Mouse (Mus musculus) forebrain, embryonic 15.5 days (tissue): ENCODE data around the gene Selenow. TPM values are rescaled to one million over a fixed set of nuclear protein-coding genes. Genes with fewer than 3 reads are reported as not detected.
"Not testable (repeated sequence)": the region's sequence is repeated elsewhere in the genome, so short reads cannot be mapped to it uniquely, and the experiment has no call there.

Experiments
- ATAC-seq: fragments of 200-750 bp; cut with Nextera tagmentation; replicated peaks from 2 replicates; pipeline ENCODE4 v1.8.0; 2017; ENCODE audit warnings: mild to moderate bottlenecking, moderate TSS enrichment, moderate library complexity
- H3K27ac ChIP-seq: fragments of 300-500 bp; sonication (generic); replicated peaks from 2 replicates; pipeline ENCODE4 v1.5.1; 2015; ENCODE audit warnings: mild to moderate bottlenecking, inconsistent platforms
- H3K27me3 ChIP-seq: fragments of 300-500 bp; sonication (generic); 2 replicates; pipeline ENCODE4 v1.6.1; 2015; ENCODE audit warnings: inconsistent platforms
- H3K36me3 ChIP-seq: fragments of 300-500 bp; sonication (generic); 2 replicates; pipeline ENCODE4 v1.6.1; 2015; ENCODE audit warnings: mild to moderate bottlenecking, inconsistent platforms
- H3K4me1 ChIP-seq: fragments of 300-500 bp; sonication (generic); 2 replicates; pipeline ENCODE4 v1.6.1; 2015; ENCODE audit warnings: inconsistent platforms
- H3K4me2 ChIP-seq: fragments of 300-500 bp; sonication (generic); replicated peaks from 2 replicates; pipeline ENCODE4 v1.6.1; 2015; ENCODE audit warnings: mild to moderate bottlenecking, inconsistent platforms
- H3K4me3 ChIP-seq: fragments of 300-500 bp; sonication (generic); 2 replicates; pipeline ENCODE4 v1.5.1; 2015; ENCODE audit warnings: mild to moderate bottlenecking, inconsistent platforms
- H3K9ac ChIP-seq: fragments of 300-500 bp; sonication (generic); replicated peaks from 2 replicates; pipeline ENCODE4 v1.6.1; 2015; ENCODE audit warnings: mild to moderate bottlenecking, inconsistent platforms
- H3K9me3 ChIP-seq: fragments of 300-500 bp; sonication (generic); 2 replicates; pipeline ENCODE4 v1.6.1; 2016; ENCODE audit warnings: inconsistent platforms
- WGBS: fragments of 180-500 bp; shearing (Covaris S2); methylation state at CpG from one replicate; pipeline ENCODE4 v1.1.7; 2015; ENCODE audit warnings: mixed read lengths; 5-methylcytosine and 5-hydroxymethylcytosine counted together
- polyA plus RNA-seq: library from polyadenylated mRNA; unstranded; fragments of >200 nt; fragmentation: Nextera tagmentation; extraction: Ambion mirVana; gene quantifications from 2 replicates; pipeline ENCODE4 v1.2.1, GENCODE M21; 2015

Selenow gene
- polyA plus RNA-seq, 1 experiment from 2014 or later, result 1,503 TPM

GRCm38 (mm10) chr7:15916134-15916723 is 6.0 kb downstream of the Selenow start:
- Histone ChIP-seq H3K36me3 (peaks cover 37% of the 10 kb centered on the region), H3K27ac (no peak overlapping the region), H3K27me3 (no peaks in the 10 kb centered on the region), H3K4me3 (no peak overlapping the region), H3K9me3 (no peaks in the 10 kb centered on the region), H3K9ac (no peak overlapping the region), H3K4me2 (no peak overlapping the region), H3K4me1 (peaks cover 16% of the 10 kb centered on the region)
- no peak for ATAC-seq
- WGBS, result 84% methylated on average over 3 of the region's 3 CpGs

GRCm38 (mm10) chr7:15915695-15916094 is 6.5 kb downstream of the Selenow start:
- H3K9me3 ChIP-seq, H3K27me3 ChIP-seq, ATAC-seq, H3K9ac ChIP-seq, H3K4me2 ChIP-seq, H3K27ac ChIP-seq, H3K4me3 ChIP-seq: not testable (repeated sequence)
- Histone ChIP-seq H3K4me1 (peaks cover 11% of the 10 kb centered on the region), H3K36me3 (peaks cover 37% of the 10 kb centered on the region)
- 93% methylated on average over 4 of the region's 4 CpGs for WGBS

GRCm38 (mm10) chr7:15914751-15915150 is 7.5 kb downstream of the Selenow start:
- H3K27ac ChIP-seq, result no peak overlapping the region
- WGBS, result 93% methylated on average over 2 of the region's 2 CpGs
- H3K9ac ChIP-seq, result no peak overlapping the region
- ATAC-seq, result no peak
- peaks cover 29% of the 10 kb centered on the region for H3K36me3 ChIP-seq
- no peaks in the 10 kb centered on the region for H3K9me3 ChIP-seq
- no peak overlapping the region for H3K4me3 ChIP-seq
- no peak overlapping the region for H3K4me2 ChIP-seq
- peaks cover 1% of the 10 kb centered on the region; the same call in 1 of the 2 replicates for H3K4me1 ChIP-seq
- H3K27me3 ChIP-seq, result no peaks in the 10 kb centered on the region

GRCm38 (mm10) chr7:15914252-15914651 is 8.0 kb downstream of the Selenow start:
- H3K9ac ChIP-seq, result no peak overlapping the region
- no peaks in the 10 kb centered on the region for H3K9me3 ChIP-seq
- ATAC-seq, result no peak
- H3K36me3 ChIP-seq, result peaks cover 24% of the 10 kb centered on the region
- H3K27ac ChIP-seq, result no peak overlapping the region
- H3K4me3 ChIP-seq, result no peak overlapping the region
- H3K4me1 ChIP-seq, result no peaks in the 10 kb centered on the region
- WGBS, result 44% methylated on average over 2 of the region's 2 CpGs
- H3K4me2 ChIP-seq, result no peak overlapping the region
- H3K27me3 ChIP-seq, result no peaks in the 10 kb centered on the region

- no peaks in the 10 kb centered on the region for H3K27me3 ChIP-seq
- H3K4me1 ChIP-seq, result no peaks in the 10 kb centered on the region
- no peak overlapping the region for H3K4me2 ChIP-seq
- WGBS, result 0% methylated on average over 4 of the region's 4 CpGs
- no peaks in the 10 kb centered on the region for H3K9me3 ChIP-seq
- H3K27ac ChIP-seq, result no peak overlapping the region
- peak; percentile 64 for ATAC-seq
- H3K36me3 ChIP-seq, result peaks cover 10% of the 10 kb centered on the region
- no peak overlapping the region for H3K9ac ChIP-seq
- H3K4me3 ChIP-seq, result no peak overlapping the region
These were observed 10.0 kb downstream of the Selenow start for GRCm38 (mm10) chr7:15912183-15912582.

- Histone ChIP-seq H3K36me3 (no peaks in the 10 kb centered on the region), H3K4me2 (no peak overlapping the region), H3K9me3 (no peaks in the 10 kb centered on the region), H3K4me1 (no peaks in the 10 kb centered on the region), H3K9ac (no peak overlapping the region), H3K27ac (no peak overlapping the region), H3K27me3 (no peaks in the 10 kb centered on the region), H3K4me3 (no peak overlapping the region)
- 89% methylated on average over 5 of the region's 5 CpGs for WGBS
- ATAC-seq, result no peak
These were observed 11.7 kb downstream of the Selenow start for GRCm38 (mm10) chr7:15910521-15910920.

GRCm38 (mm10) chr7:15907971-15908590 is 14.1 kb downstream of the Selenow start:
- no peaks in the 10 kb centered on the region for H3K27me3 ChIP-seq
- WGBS, result 88% methylated on average over 8 of the region's 8 CpGs

GRCm38 (mm10) chr7:15906602-15907001 is 15.6 kb downstream of the Selenow start:
- Histone ChIP-seq H3K9ac (no peak overlapping the region), H3K27ac (no peak overlapping the region), H3K4me3 (no peak overlapping the region), H3K4me1 (no peaks in the 10 kb centered on the region), H3K4me2 (no peak overlapping the region), H3K9me3 (no peaks in the 10 kb centered on the region), H3K36me3 (no peaks in the 10 kb centered on the region), H3K27me3 (no peaks in the 10 kb centered on the region)
- WGBS, result 97% methylated on average over 1 of the region's 1 CpGs
- ATAC-seq, result no peak

More at GRCm38 (mm10) chr7:15907971-15908590, 14.1 kb downstream of the Selenow start:
- no peak for ATAC-seq
- Histone ChIP-seq H3K4me3 (no peak overlapping the region), H3K27ac (no peak overlapping the region), H3K9ac (no peak overlapping the region), H3K9me3 (no peaks in the 10 kb centered on the region), H3K4me1 (no peaks in the 10 kb centered on the region), H3K4me2 (no peak overlapping the region), H3K36me3 (no peaks in the 10 kb centered on the region)

- Histone ChIP-seq H3K9me3 (no peaks in the 10 kb centered on the region), H3K36me3 (no peaks in the 10 kb centered on the region), H3K9ac (no peak overlapping the region), H3K4me2 (no peak overlapping the region), H3K27me3 (no peaks in the 10 kb centered on the region), H3K27ac (no peak overlapping the region), H3K4me1 (no peaks in the 10 kb centered on the region), H3K4me3 (no peak overlapping the region)
- ATAC-seq, result no peak
- WGBS, result 58% methylated on average over 7 of the region's 7 CpGs
These were observed 16.3 kb downstream of the Selenow start for GRCm38 (mm10) chr7:15905861-15906260.

- no peak overlapping the region for H3K4me2 ChIP-seq
- no peaks in the 10 kb centered on the region for H3K4me1 ChIP-seq
- H3K27me3 ChIP-seq, result no peaks in the 10 kb centered on the region
- no peak for ATAC-seq
- 79% methylated on average over 9 of the region's 9 CpGs for WGBS
- H3K36me3 ChIP-seq, result no peaks in the 10 kb centered on the region
- no peak overlapping the region for H3K27ac ChIP-seq
- no peak overlapping the region for H3K4me3 ChIP-seq
- H3K9ac ChIP-seq, result no peak overlapping the region
- no peaks in the 10 kb centered on the region for H3K9me3 ChIP-seq
These were observed 20.7 kb downstream of the Selenow start for GRCm38 (mm10) chr7:15901366-15902048.

- no peak overlapping the region for H3K4me3 ChIP-seq
- H3K36me3 ChIP-seq, result no peaks in the 10 kb centered on the region
- H3K4me1 ChIP-seq, result no peaks in the 10 kb centered on the region
- no peaks in the 10 kb centered on the region for H3K27me3 ChIP-seq
- no peak overlapping the region for H3K27ac ChIP-seq
- WGBS, result 78% methylated on average over 1 of the region's 1 CpGs
- H3K9ac ChIP-seq, result no peak overlapping the region
- no peak overlapping the region for H3K4me2 ChIP-seq
- H3K9me3 ChIP-seq, result no peaks in the 10 kb centered on the region
- no peak for ATAC-seq
These were observed 28.0 kb downstream of the Selenow start for GRCm38 (mm10) chr7:15894251-15894650.

- Histone ChIP-seq H3K27me3 (no peaks in the 10 kb centered on the region), H3K4me1 (no peaks in the 10 kb centered on the region), H3K27ac (no peak overlapping the region), H3K4me3 (no peak overlapping the region), H3K36me3 (no peaks in the 10 kb centered on the region), H3K4me2 (no peak overlapping the region), H3K9me3 (no peaks in the 10 kb centered on the region), H3K9ac (no peak overlapping the region)
- 97% methylated on average over 2 of the region's 2 CpGs for WGBS
- ATAC-seq, result no peak
These were observed 38.1 kb downstream of the Selenow start for GRCm38 (mm10) chr7:15884127-15884526.
